8 mouse cellular contexts compared by ENCODE assay signal in the genomic region with DNA sequence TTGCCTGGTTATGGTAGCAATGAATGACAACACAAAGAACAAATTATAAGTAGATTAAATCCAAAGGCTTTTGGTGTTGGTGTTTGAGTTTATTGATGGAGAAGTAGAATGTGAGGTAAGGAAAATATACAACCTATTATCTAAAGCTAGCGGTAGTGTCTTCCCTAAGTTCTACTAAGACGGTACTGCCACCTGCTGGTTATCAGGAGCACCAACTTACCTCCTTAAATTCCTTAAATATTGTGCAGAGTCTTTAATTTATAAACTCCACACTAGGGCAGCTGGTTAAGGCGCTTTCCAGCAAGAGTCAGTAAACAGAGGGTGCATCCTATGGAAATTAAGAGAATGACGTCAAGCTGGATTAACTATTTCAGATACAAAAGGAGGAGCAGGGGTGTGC. TPM values are rescaled to one million over a fixed set of nuclear protein-coding genes. Genes with fewer than 3 reads are reported as not detected.
A peak's percentile ranks its signal among the peaks of the same experiment; 100 is the strongest.
DNase-seq lines count a peak whose midpoint lies in the region; ATAC-seq and TF ChIP-seq lines count a peak whose summit lies in the region.
"Had no signal": no experiment of that assay in that cellular context is flagged by ENCODE, and none has a peak within 500 bp of the region (broad histone marks: within the 10 kb centered on the region; RNA-seq: fewer than 3 reads in every experiment).

No protein-coding gene starts in this region.

- no peak overlapping the region for H3K9ac ChIP-seq in hindbrain, postnatal 0 days (replicated peaks; ENCODE audit: low read length)
- H3K9ac ChIP-seq in hindbrain, embryonic 12.5 days, result no peak overlapping the region
- H3K9ac ChIP-seq: embryonic facial prominence, embryonic 15.5 days had no signal

- no peak overlapping the region for H3K4me3 ChIP-seq in hindbrain, postnatal 0 days (ENCODE audit: low read length)
- no peak overlapping the region for H3K4me3 ChIP-seq in hindbrain, embryonic 12.5 days
- H3K4me3 ChIP-seq: embryonic facial prominence, embryonic 15.5 days had no signal

- no peaks in the 10 kb centered on the region for H3K4me1 ChIP-seq in hindbrain, postnatal 0 days (ENCODE audit: insufficient read depth, low read length)
- no peaks in the 10 kb centered on the region for H3K4me1 ChIP-seq in hindbrain, embryonic 12.5 days
- H3K4me1 ChIP-seq: embryonic facial prominence, embryonic 15.5 days had no signal

- no peak overlapping the region for H3K4me2 ChIP-seq in hindbrain, postnatal 0 days (ENCODE audit: low read depth, low read length)
- H3K4me2 ChIP-seq in hindbrain, embryonic 12.5 days (replicated peaks), result no peak overlapping the region
- H3K4me2 ChIP-seq: embryonic facial prominence, embryonic 15.5 days had no signal

- H3K27ac ChIP-seq in hindbrain, postnatal 0 days, result no peak overlapping the region
- no peak overlapping the region for H3K27ac ChIP-seq in hindbrain, embryonic 12.5 days
- H3K27ac ChIP-seq: embryonic facial prominence, embryonic 15.5 days had no signal

- no peaks in the 10 kb centered on the region for H3K27me3 ChIP-seq in hindbrain, postnatal 0 days (ENCODE audit: insufficient read depth, low read length)
- no peaks in the 10 kb centered on the region for H3K27me3 ChIP-seq in hindbrain, embryonic 12.5 days
- H3K27me3 ChIP-seq: embryonic facial prominence, embryonic 15.5 days had no signal

- intact Hi-C loops in left cerebral cortex, postnatal 14 days (cut with DNase I), result no loop called here

- 36% methylated on average over 4 of the region's 4 CpGs for WGBS in hindbrain, postnatal 0 days
- WGBS in hindbrain, embryonic 12.5 days, result 52% methylated on average over 4 of the region's 4 CpGs

- TF ChIP-seq CTCF in hindbrain, postnatal 0 days (IDR thresholded peaks at IDR 0.05; ENCODE audit: low read depth), result peak; percentile 78

- peak; percentile 84 for DNase-seq in hindbrain, postnatal 0 days (ENCODE audit: low spot score)
- DNase-seq in 3T3-L1 (ENCODE audit: low read depth, low spot score) (peak; percentile 87), ES-CJ7 (ENCODE audit: low read depth, low spot score) (peak; percentile 82)
- DNase-seq in cerebellum, postnatal 25 days, result peak; percentile 20 to 65
- peak; percentile 23 to 65 for DNase-seq in left cerebral cortex, postnatal 14 days (ENCODE audit: low spot score in 2 of 2)
- peak; percentile 63 for DNase-seq in right cerebral cortex, postnatal 4 days

- H3K9me3 ChIP-seq in hindbrain, postnatal 0 days (ENCODE audit: low read length), result no peaks in the 10 kb centered on the region
- H3K9me3 ChIP-seq in hindbrain, embryonic 12.5 days (replicated peaks), result no peaks in the 10 kb centered on the region
- H3K9me3 ChIP-seq: embryonic facial prominence, embryonic 15.5 days had no signal

- no peak for ATAC-seq in hindbrain, postnatal 0 days
- no peak for ATAC-seq in hindbrain, embryonic 12.5 days (ENCODE audit: low FRiP score)

- peaks cover 23% of the 10 kb centered on the region for H3K36me3 ChIP-seq in hindbrain, postnatal 0 days (ENCODE audit: insufficient read depth, low read length)
- H3K36me3 ChIP-seq in hindbrain, embryonic 12.5 days, result peaks cover 36% of the 10 kb centered on the region

RNA-seq across cellular contexts. Expression of a gene that starts 20.2 kb away (rescaled TPM):
- total RNA-seq in hindbrain, postnatal 0 days (2014; rRNA removed), result 12.3 and 13.2 TPM in 2 replicates
- 21.5 and 24.0 TPM in 2 replicates for polyA plus RNA-seq in hindbrain, postnatal 0 days (2015; fragmentation: Nextera tagmentation; extraction: Ambion mirVana)
- 8.9 and 9.3 TPM in 2 replicates for polyA plus RNA-seq in hindbrain, embryonic 12.5 days (2016; fragmentation: Nextera tagmentation; extraction: Ambion mirVana)
- total RNA-seq in left cerebral cortex, postnatal 14 days (2021), result 10 to 100 TPM; 14.5 to 19.3 TPM
